Mouse (Mus musculus) forebrain, embryonic 11.5 days (tissue): ENCODE results near the gene Cdcp1. TPM values are rescaled to one million over a fixed set of nuclear protein-coding genes. Genes with fewer than 3 reads are reported as not detected.

Source experiments
- ATAC-seq: fragments of 200-750 bp; cut with Nextera tagmentation; replicated peaks from 2 replicates; pipeline ENCODE4 v1.8.0; 2017; ENCODE audit warnings: moderate TSS enrichment; ENCODE audit not compliant: low FRiP score
- DNase-seq: peaks from one replicate; pipeline ENCODE4 v3.0.0-alpha.2; 2017; ENCODE audit warnings: low spot score
- H3K27ac ChIP-seq: fragments of 300-500 bp; sonication (generic); 2 replicates; pipeline ENCODE4 v1.5.1; 2014; ENCODE audit warnings: low read depth, low read length
- H3K27me3 ChIP-seq: fragments of 300-500 bp; sonication (generic); 2 replicates; pipeline ENCODE4 v1.6.1; 2014; ENCODE audit warnings: mild to moderate bottlenecking, low read length, mixed read lengths; ENCODE audit not compliant: control insufficient read depth, insufficient read depth
- H3K36me3 ChIP-seq: fragments of 300-500 bp; sonication (generic); 2 replicates; pipeline ENCODE4 v1.6.1; 2014; ENCODE audit warnings: mild to moderate bottlenecking, low read length, moderate library complexity, mixed read lengths; ENCODE audit not compliant: control insufficient read depth, insufficient read depth
- H3K4me1 ChIP-seq: fragments of 300-500 bp; sonication (generic); replicated peaks from 2 replicates; pipeline ENCODE4 v1.6.1; 2014; ENCODE audit warnings: low read length, mixed read lengths; ENCODE audit not compliant: control insufficient read depth, insufficient read depth
- H3K4me2 ChIP-seq: fragments of 300-500 bp; sonication (generic); 2 replicates; pipeline ENCODE4 v1.6.1; 2014; ENCODE audit warnings: low read depth, mild to moderate bottlenecking, low read length, moderate library complexity, mixed read lengths; ENCODE audit not compliant: severe bottlenecking
- H3K4me3 ChIP-seq: fragments of 300-500 bp; sonication (generic); 2 replicates; pipeline ENCODE4 v1.5.1; 2014; ENCODE audit warnings: low read depth, low read length
- H3K9ac ChIP-seq: fragments of 300-500 bp; sonication (generic); 2 replicates; pipeline ENCODE4 v1.6.1; 2014; ENCODE audit warnings: low read length
- H3K9me3 ChIP-seq: fragments of 300-500 bp; sonication (generic); 2 replicates; pipeline ENCODE4 v1.6.1; 2016; ENCODE audit warnings: low read length, mixed read lengths; ENCODE audit not compliant: control insufficient read depth
- WGBS: fragments of 180-500 bp; shearing (Covaris S2); extraction: QIAGEN DNeasy Blood & Tissue Kit; methylation state at CpG from one replicate; pipeline ENCODE4 v1.1.7; 2014; 5-methylcytosine and 5-hydroxymethylcytosine counted together
- polyA plus RNA-seq: library from polyadenylated mRNA; unstranded; fragments of >200 nt; fragmentation: Nextera tagmentation; extraction: Ambion mirVana; gene quantifications from 2 replicates; pipeline ENCODE4 v1.2.1, GENCODE M21; 2014

Cdcp1 gene
- polyA plus RNA-seq, 1 experiment from 2014 or later = 0.63 TPM

DNA sequence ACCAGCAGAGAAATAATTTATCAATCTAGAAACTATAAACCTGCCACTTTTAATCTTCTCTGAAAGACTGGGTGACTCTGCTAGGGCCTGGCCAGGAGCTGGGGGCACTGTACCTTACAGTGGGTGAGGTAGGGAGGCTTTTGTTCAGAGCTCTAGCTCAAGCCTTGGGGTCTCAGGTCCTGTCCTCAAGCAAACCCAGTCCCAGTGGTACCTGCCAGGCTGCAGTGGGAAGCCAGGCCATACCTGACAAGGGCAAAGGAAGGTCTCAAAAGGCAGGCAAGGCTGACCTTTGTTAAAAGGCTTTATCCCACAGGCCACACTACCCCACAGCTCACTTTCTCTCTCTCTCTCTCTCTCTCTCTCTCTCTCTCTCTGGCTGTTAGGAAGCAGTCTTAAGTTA, 12.8 kb upstream of the Cdcp1 start:
- Histone ChIP-seq H3K9ac (no peak overlapping the region), H3K36me3 (no peaks in the 10 kb centered on the region), H3K9me3 (no peaks in the 10 kb centered on the region), H3K4me1 (no peaks in the 10 kb centered on the region), H3K27me3 (no peaks in the 10 kb centered on the region), H3K27ac (no peak overlapping the region), H3K4me2 (no peak overlapping the region), H3K4me3 (no peak overlapping the region)
- DNase-seq (no peak), ATAC-seq (no peak)

- no peak overlapping the region for H3K4me3 ChIP-seq
- no peak overlapping the region for H3K9ac ChIP-seq
- H3K27me3 ChIP-seq = no peaks in the 10 kb centered on the region
- no peaks in the 10 kb centered on the region for H3K36me3 ChIP-seq
- ATAC-seq = no peak
- no peaks in the 10 kb centered on the region for H3K4me1 ChIP-seq
- H3K9me3 ChIP-seq = no peaks in the 10 kb centered on the region
- DNase-seq = no peak
- 67% methylated on average over 3 of the region's 3 CpGs for WGBS
- H3K27ac ChIP-seq = no peak overlapping the region
- no peak overlapping the region for H3K4me2 ChIP-seq
These were observed 11.4 kb upstream of the Cdcp1 start for GRCm38 (mm10) chr9:123227106-123227750.

GRCm38 (mm10) chr9:123224863-123225431, 9.1 kb upstream of the Cdcp1 start:
- Histone ChIP-seq H3K9me3 (no peaks in the 10 kb centered on the region), H3K4me2 (no peak overlapping the region), H3K9ac (no peak overlapping the region), H3K36me3 (no peaks in the 10 kb centered on the region), H3K27me3 (no peaks in the 10 kb centered on the region), H3K27ac (no peak overlapping the region), H3K4me3 (no peak overlapping the region), H3K4me1 (no peaks in the 10 kb centered on the region)
- 77% methylated on average over 2 of the region's 2 CpGs for WGBS
- ATAC-seq (no peak), DNase-seq (no peak)

- 72% methylated on average over 5 of the region's 5 CpGs for WGBS
- no peaks in the 10 kb centered on the region; the same call in 1 of the 2 replicates for H3K4me1 ChIP-seq
- DNase-seq (no peak), ATAC-seq (no peak)
- H3K9me3 ChIP-seq = no peaks in the 10 kb centered on the region
- H3K4me2 ChIP-seq = no peak overlapping the region
- peaks cover 13% of the 10 kb centered on the region for H3K27me3 ChIP-seq
- no peak overlapping the region for H3K9ac ChIP-seq
- no peak overlapping the region for H3K4me3 ChIP-seq
- no peak overlapping the region for H3K27ac ChIP-seq
- no peaks in the 10 kb centered on the region for H3K36me3 ChIP-seq
These were observed 4.0 kb upstream of the Cdcp1 start for GRCm38 (mm10) chr9:123219826-123220225.

DNA sequence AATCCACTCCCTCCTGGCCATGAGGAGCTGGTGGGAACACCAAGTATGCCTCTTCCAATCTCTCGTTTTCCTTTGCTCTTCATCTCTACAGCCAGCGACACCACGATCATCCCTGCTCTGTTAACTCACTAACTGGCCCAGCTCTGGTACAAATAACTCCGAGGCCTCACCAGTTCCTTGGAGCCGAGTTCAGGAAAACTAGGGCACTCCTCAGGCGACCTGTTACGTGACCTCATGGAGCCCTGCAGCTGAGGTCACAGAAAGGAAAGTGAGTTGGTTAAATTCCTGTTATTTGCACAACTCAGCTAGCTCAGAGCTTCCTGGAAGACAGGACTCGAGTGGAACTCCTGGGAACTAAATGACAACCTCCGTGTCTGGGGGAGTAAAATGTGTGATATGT, 2.5 kb downstream of the Cdcp1 start:
- no peak overlapping the region for H3K4me2 ChIP-seq
- no peak overlapping the region for H3K27ac ChIP-seq
- ATAC-seq (no peak), DNase-seq (no peak)
- no peaks in the 10 kb centered on the region; the same call in 1 of the 2 replicates for H3K4me1 ChIP-seq
- peaks cover 15% of the 10 kb centered on the region for H3K27me3 ChIP-seq
- H3K36me3 ChIP-seq = no peaks in the 10 kb centered on the region
- H3K9me3 ChIP-seq = no peaks in the 10 kb centered on the region
- no peak overlapping the region for H3K4me3 ChIP-seq
- 81% methylated on average over 9 of the region's 9 CpGs for WGBS
- no peak overlapping the region for H3K9ac ChIP-seq

- H3K9me3 ChIP-seq = no peaks in the 10 kb centered on the region
- DNase-seq = no peak
- H3K27ac ChIP-seq = no peak overlapping the region
- ATAC-seq = no peak
- H3K4me2 ChIP-seq = no peak overlapping the region
- H3K27me3 ChIP-seq = no peaks in the 10 kb centered on the region
- H3K36me3 ChIP-seq = no peaks in the 10 kb centered on the region
- H3K4me3 ChIP-seq = no peak overlapping the region
- 92% methylated on average over 1 of the region's 1 CpGs for WGBS
- H3K9ac ChIP-seq = no peak overlapping the region
- no peaks in the 10 kb centered on the region for H3K4me1 ChIP-seq
These were observed 7.9 kb downstream of the Cdcp1 start for GRCm38 (mm10) chr9:123207895-123208294.

DNA sequence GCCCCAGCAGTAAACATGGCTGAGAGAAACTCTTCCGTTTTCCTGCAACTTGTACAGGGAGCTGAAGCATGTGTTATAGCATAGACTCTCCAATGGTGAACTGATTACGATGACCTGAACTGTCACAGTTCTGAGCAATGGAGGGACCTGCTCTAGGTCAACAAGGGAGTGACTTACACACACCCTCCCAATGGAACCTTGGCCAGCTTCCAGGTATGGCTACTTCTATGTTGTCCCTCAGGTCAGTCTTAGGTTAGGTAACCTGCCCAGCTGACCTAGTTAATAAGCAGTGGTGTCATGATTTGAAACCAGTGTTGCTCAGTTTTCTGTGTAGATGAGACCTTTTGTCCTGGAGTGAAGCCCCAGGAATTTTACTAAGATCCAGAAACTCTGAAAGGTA, 8.9 kb downstream of the Cdcp1 start:
- ATAC-seq = no peak
- Histone ChIP-seq H3K9ac (no peak overlapping the region), H3K4me3 (no peak overlapping the region), H3K4me1 (no peaks in the 10 kb centered on the region), H3K9me3 (no peaks in the 10 kb centered on the region), H3K36me3 (no peaks in the 10 kb centered on the region), H3K27me3 (no peaks in the 10 kb centered on the region), H3K27ac (no peak overlapping the region), H3K4me2 (no peak overlapping the region)
- 80% methylated on average over 2 of the region's 2 CpGs for WGBS
- DNase-seq = no peak

GRCm38 (mm10) chr9:123206526-123206925, 9.3 kb downstream of the Cdcp1 start:
- H3K4me1 ChIP-seq = no peaks in the 10 kb centered on the region

DNA sequence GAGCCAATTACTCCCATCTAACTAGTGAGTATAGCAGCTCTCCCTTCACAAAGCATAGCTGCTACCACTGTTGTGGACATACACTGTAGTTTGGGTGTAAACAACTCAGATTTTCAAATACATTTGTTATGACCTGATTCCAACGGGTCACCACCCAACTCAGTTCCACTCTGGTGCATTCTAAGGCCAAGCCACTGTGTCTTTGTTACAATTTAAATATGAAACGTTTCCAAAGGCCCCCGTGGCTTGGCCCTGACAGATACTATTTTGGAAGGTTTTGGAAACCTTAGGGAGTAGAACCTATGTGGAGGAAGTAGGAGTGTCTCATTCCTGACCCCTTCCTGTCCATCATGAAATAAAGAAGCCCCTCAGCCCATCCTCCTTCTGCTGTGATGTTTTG, 15.7 kb downstream of the Cdcp1 start:
- no peak overlapping the region for H3K4me2 ChIP-seq
- H3K9me3 ChIP-seq = no peaks in the 10 kb centered on the region
- no peak overlapping the region for H3K9ac ChIP-seq
- 80% methylated on average over 3 of the region's 3 CpGs for WGBS
- no peaks in the 10 kb centered on the region for H3K27me3 ChIP-seq
- DNase-seq (no peak), ATAC-seq (no peak)
- H3K36me3 ChIP-seq = no peaks in the 10 kb centered on the region
- H3K27ac ChIP-seq = no peak overlapping the region
- H3K4me3 ChIP-seq = no peak overlapping the region
- no peaks in the 10 kb centered on the region for H3K4me1 ChIP-seq

More at GRCm38 (mm10) chr9:123206526-123206925, 9.3 kb downstream of the Cdcp1 start:
- WGBS = 67% methylated on average over 2 of the region's 2 CpGs
- H3K9ac ChIP-seq = no peak overlapping the region
- no peak for DNase-seq
- H3K4me2 ChIP-seq = no peak overlapping the region
- no peaks in the 10 kb centered on the region for H3K36me3 ChIP-seq
- no peak for ATAC-seq
- no peak overlapping the region for H3K4me3 ChIP-seq
- H3K27me3 ChIP-seq = no peaks in the 10 kb centered on the region
- no peaks in the 10 kb centered on the region for H3K9me3 ChIP-seq
- no peak overlapping the region for H3K27ac ChIP-seq
